Mouse (Mus musculus) ES-E14 (cell line): ENCODE measurements around the gene Ces3a. TPM values are rescaled to one million over a fixed set of nuclear protein-coding genes. Genes with fewer than 3 reads are reported as not detected.
"Not testable (repeated sequence)": the region's sequence is repeated elsewhere in the genome, so short reads cannot be mapped to it uniquely, and the experiment has no call there.

Source experiments
- DNase-seq: peaks from one replicate; pipeline ENCODE4 v3.0.0-alpha.2; 2013; ENCODE audit warnings: low read depth, low spot score
- H3K27ac ChIP-seq: 2 replicates; pipeline ENCODE4 v1.5.1; 2012; ENCODE audit warnings: low read depth, mild to moderate bottlenecking, low read length, moderate library complexity, mixed read lengths; ENCODE audit not compliant: poor library complexity, insufficient read depth, severe bottlenecking
- H3K36me3 ChIP-seq: 2 replicates; pipeline ENCODE4 v1.6.1; 2012; ENCODE audit warnings: mild to moderate bottlenecking, low read length, moderate library complexity, mixed read lengths; ENCODE audit not compliant: control insufficient read depth, poor library complexity, insufficient read depth, severe bottlenecking
- H3K4me1 ChIP-seq, 2 experiments: fragments of 150-350 bp in 1 of 2; sonication (generic) in 1 of 2; 2 replicates each; pipeline ENCODE4 v1.6.1; 2012; ENCODE audit warnings: low read length in 2 of 2, mild to moderate bottlenecking in 1 of 2, mixed read lengths in 1 of 2; ENCODE audit not compliant: control insufficient read depth in 2 of 2, insufficient read depth in 2 of 2, poor library complexity in 1 of 2
- H3K4me3 ChIP-seq, 2 experiments: fragments of 150-350 bp in 1 of 2; sonication (generic) in 1 of 2; 2 replicates each; pipeline ENCODE4 v1.5.1; 2012; ENCODE audit warnings: low read length in 2 of 2, low read depth in 1 of 2, mild to moderate bottlenecking in 1 of 2, mixed read lengths in 1 of 2; ENCODE audit not compliant: insufficient read depth in 1 of 2, poor library complexity in 1 of 2, severe bottlenecking in 1 of 2
- H3K9ac ChIP-seq: 2 replicates; pipeline ENCODE4 v1.6.1; 2012; ENCODE audit warnings: low read depth, mild to moderate bottlenecking, low read length, mixed read lengths; ENCODE audit not compliant: poor library complexity, insufficient read depth, severe bottlenecking
- H3K9me3 ChIP-seq: fragments of 150-350 bp; sonication (generic); 2 replicates; pipeline ENCODE4 v1.6.1; 2012; ENCODE audit warnings: low read depth, mild to moderate bottlenecking, low read length; ENCODE audit not compliant: control insufficient read depth, insufficient read depth
- CHD2 ChIP-seq: IDR thresholded peaks from 2 replicates; pipeline ENCODE4 v1.6.1; 2014; ENCODE audit warnings: mild to moderate bottlenecking, low read depth, low read length, inconsistent platforms
- HCFC1 ChIP-seq: IDR thresholded peaks from 2 replicates; pipeline ENCODE4 v1.6.1; 2012; ENCODE audit warnings: low read length, inconsistent platforms, borderline replicate concordance; ENCODE audit not compliant: insufficient read depth
- MAFK ChIP-seq: IDR thresholded peaks from 2 replicates; pipeline ENCODE4 v1.6.1; 2014; ENCODE audit warnings: mild to moderate bottlenecking, low read depth, low read length, inconsistent platforms; ENCODE audit not compliant: insufficient read depth
- ZC3H11A ChIP-seq: IDR thresholded peaks from 2 replicates; pipeline ENCODE4 v1.6.1; 2012; ENCODE audit warnings: low read depth, mild to moderate bottlenecking, inconsistent platforms, low read length, borderline replicate concordance
- ZNF384 ChIP-seq: IDR thresholded peaks from 2 replicates; pipeline ENCODE4 v1.6.1; 2012; ENCODE audit warnings: low read depth, low read length, inconsistent platforms
- in situ Hi-C, 2 experiments: fragments of 600-800 bp; cut with MboI; formaldehyde crosslinking; loops; one replicate each; pipeline ENCODE4 v1.15.1; 2025; ENCODE audit warnings: low sequenced_read_pairs in 2 of 2, inconsistent platforms in 1 of 2; ENCODE audit not compliant: unreplicated experiment in 2 of 2
- total RNA-seq: library from RNA; depleted of rRNA; stranded (reverse); fragments of 300-350 nt; gene quantifications from 2 replicates; pipeline ENCODE4 v1.2.3, GENCODE M21; 2012

Ces3a gene
- total RNA-seq, 1 experiment, result not detected

DNA sequence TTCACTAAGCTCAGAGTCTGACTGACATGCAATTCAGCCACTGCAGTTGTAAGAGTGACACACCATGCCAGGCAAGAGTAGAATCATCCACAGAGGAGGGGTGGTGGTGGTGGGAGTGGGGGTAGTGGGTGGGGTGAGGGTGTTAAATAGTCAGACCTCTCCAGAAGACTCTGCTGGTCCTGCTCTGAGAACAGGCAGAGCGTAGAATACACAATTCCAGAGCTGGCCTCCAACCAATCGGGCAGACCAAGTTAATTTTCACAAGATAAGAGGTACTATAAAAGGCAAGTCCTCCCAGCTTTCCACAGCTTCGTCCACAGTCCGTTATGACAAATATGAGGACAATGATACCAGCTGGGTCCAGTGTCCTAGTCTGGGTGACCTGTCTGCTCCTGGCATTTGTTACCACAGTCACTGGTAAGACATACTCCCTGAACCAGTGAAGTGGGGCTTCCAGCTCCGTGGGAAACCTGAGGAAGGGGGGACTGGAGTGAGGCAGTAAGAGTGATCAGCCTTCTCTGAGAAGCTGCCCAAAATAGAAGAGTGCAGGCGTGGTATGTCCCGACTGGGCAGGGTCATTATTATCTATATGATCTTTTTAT lies 35.1 kb downstream of the Ces3a start, which contains the start of gene Ces3b:
Gene Ces3b (plus strand): TSS at position 305 of the 602 bp plus-strand sequence.
- no peak within 1 kb of the TSS for H3K9ac ChIP-seq
- in situ Hi-C loops, result no loop called here
- H3K36me3 ChIP-seq, result no peaks in the 10 kb centered on the region
- TF ChIP-seq CHD2 (no peak), ZNF384 (no peak), MAFK (no peak), HCFC1 (no peak), ZC3H11A (no peak)
- no peak for DNase-seq
- no peak within 1 kb of the TSS for H3K27ac ChIP-seq
- H3K4me3 ChIP-seq, result no peak within 1 kb of the TSS
- H3K9me3 ChIP-seq, result no peaks in the 10 kb centered on the region
- H3K4me1 ChIP-seq, result no peaks in the 10 kb centered on the region

DNA sequence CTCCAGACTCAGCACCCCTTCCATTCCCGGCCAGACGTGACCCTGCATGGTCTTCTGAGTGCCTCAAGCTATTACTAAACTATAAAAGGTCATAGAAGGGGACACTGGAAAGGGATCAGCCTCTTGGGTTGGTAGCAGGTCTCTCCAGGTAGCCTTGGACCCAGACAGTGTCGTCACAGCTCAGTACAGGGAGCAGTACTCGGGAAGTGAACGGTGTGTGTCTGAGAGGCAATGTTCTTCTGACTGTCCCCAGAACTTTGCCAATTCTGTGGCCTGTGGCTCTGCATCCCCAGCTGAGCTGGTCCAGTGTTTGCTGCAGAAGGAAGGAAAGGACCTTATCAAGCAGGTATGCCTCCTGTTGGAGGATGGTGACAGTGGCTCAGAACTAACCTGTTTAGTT lies 39.8 kb downstream of the Ces3a start:
- H3K9ac ChIP-seq, H3K27ac ChIP-seq, H3K36me3 ChIP-seq, in situ Hi-C loops, H3K4me3 ChIP-seq, H3K9me3 ChIP-seq, H3K4me1 ChIP-seq, DNase-seq: not testable (repeated sequence)

DNA sequence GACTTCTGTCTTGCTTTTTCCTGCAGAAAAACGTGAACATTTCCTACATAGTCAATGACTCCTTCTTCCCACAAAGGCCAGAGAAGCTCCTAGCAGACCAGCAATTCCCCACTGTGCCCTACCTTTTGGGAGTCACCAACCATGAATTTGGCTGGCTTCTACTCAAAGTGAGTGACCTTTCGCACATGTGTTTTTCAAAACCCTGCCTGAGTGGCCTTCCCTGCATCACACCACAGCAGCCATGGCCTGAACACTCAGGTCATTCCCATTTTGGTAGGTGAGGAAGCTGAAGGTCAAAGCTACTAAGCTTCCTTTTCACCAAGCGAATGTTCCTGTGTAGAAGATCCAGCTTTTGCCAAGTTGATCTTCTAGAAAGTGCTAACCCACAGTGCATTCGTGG lies 40.2 kb downstream of the Ces3a start:
- TF ChIP-seq HCFC1 (no peak), MAFK (no peak), ZC3H11A (no peak), ZNF384 (no peak), CHD2 (no peak)
- no peak for DNase-seq
- H3K36me3 ChIP-seq, result no peaks in the 10 kb centered on the region
- H3K4me3 ChIP-seq, result no peak overlapping the region
- in situ Hi-C loops, result no loop called here
- H3K9me3 ChIP-seq, result no peaks in the 10 kb centered on the region
- H3K27ac ChIP-seq, result no peak overlapping the region
- no peak overlapping the region for H3K9ac ChIP-seq
- no peaks in the 10 kb centered on the region for H3K4me1 ChIP-seq

DNA sequence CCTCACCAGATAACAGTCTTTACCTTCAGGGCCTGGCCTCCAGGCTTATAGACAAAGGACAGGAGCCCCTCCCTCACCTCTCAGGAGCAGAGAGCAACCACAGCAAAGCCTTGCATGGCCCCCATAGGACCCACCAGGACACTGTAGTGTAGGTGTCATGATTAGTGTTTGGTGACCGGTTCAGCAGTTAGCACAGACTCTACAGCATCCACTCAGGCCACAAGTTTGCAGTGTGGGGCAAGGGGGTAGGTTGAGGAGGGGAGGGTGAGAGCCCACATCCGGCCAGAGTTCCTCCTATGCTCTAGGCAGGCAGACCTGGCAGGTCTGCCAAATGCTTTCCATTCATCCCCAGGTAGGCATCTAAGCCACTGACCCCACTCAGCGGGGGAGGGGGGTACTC lies 45.6 kb downstream of the Ces3a start:
- no peaks in the 10 kb centered on the region for H3K36me3 ChIP-seq
- H3K9ac ChIP-seq, result no peak overlapping the region
- TF ChIP-seq CHD2 (no peak), HCFC1 (no peak), MAFK (no peak)
- no peaks in the 10 kb centered on the region for H3K4me1 ChIP-seq
- in situ Hi-C loops, result no loop called here
- H3K9me3 ChIP-seq, result no peaks in the 10 kb centered on the region
- H3K27ac ChIP-seq, result no peak overlapping the region
- H3K4me3 ChIP-seq, result no peak overlapping the region
- DNase-seq, result no peak

DNA sequence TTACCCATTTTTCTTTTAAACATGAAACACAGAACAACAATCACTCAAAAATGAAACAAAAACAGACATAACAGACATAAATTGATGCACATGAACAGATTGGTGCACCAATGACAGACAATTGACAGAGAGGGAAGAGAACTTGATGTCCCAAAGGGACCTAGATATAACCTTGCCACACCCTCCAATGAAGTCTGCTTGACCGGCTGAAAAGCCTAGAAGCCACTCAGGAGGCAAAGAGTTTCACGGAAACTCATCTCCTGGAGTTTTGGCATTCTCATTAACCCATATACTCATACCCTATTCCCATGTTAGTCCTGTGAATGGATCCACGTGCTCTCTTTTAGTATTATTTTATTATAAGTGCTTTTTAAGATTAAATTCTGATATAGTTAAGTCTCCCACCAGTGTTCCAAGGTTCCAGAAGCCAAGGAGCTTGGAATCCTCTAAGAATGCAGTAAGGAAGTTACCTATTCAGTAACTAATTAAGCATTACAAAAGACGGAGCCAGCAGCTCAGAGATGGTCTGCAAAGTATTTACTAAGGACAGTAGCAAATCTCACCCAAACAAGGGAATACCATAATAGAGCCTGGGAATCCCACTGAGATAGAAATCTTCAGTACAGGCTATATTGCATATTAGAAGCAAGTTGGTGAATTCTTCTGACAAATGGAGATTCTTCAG lies 53.8 kb downstream of the Ces3a start:
- not testable (repeated sequence) for H3K27ac ChIP-seq

DNA sequence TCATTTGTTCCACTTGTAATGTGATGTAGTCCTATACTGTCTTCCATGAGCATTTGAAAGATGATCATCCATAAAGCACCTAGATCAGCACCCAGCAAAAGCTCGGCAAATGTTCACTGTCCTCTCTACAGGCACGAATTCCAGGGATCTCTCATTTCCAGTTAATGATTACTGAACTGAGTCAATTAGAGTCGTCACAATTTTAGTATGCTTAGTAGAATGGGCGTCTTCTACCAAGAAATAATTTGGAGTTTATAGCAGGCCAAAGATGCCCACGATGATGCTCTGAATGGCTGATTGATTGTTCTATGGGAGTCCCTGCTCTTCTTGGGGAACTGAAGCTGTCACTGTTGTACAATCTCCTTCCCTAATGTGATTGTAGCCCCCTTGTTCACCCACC lies 55.3 kb downstream of the Ces3a start:
- H3K4me3 ChIP-seq, DNase-seq, H3K4me1 ChIP-seq, H3K9ac ChIP-seq, H3K9me3 ChIP-seq, H3K27ac ChIP-seq, H3K36me3 ChIP-seq, in situ Hi-C loops: not testable (repeated sequence)

More for the DNA sequence above, 53.8 kb downstream of the Ces3a start:
- H3K36me3 ChIP-seq, H3K9ac ChIP-seq, H3K4me1 ChIP-seq, in situ Hi-C loops, H3K4me3 ChIP-seq, H3K9me3 ChIP-seq, DNase-seq: not testable (repeated sequence)
- peak; percentile 70; the same call in 1 of the 2 replicates for TF ChIP-seq ZNF384
